Mouse (Mus musculus) adrenal gland, adult 2 months (tissue): ENCODE measurements around the gene Cnppd1. TPM values are rescaled to one million over a fixed set of nuclear protein-coding genes. Genes with fewer than 3 reads are reported as not detected.

Experiments
- DNase-seq: peaks from one replicate; pipeline ENCODE4 v3.0.0; 2021
- polyA plus RNA-seq: library from polyadenylated mRNA; depleted of rRNA; stranded (reverse); fragments of >200 nt; gene quantifications from 2 replicates; pipeline ENCODE4 v1.2.3, GENCODE M21; 2012; rRNA removed
- total RNA-seq, 2 experiments: library from RNA; stranded (reverse); gene quantifications; 2 replicates each; pipeline ENCODE4 v1.2.3; 2021

Cnppd1 gene
- total and polyA plus RNA-seq, 3 experiments: 27.3 to 37.6 (median 33.9) TPM

- DNase-seq: no peak
These were observed 5.1 kb upstream of the Cnppd1 start for GRCm38 (mm10) chr1:75147411-75148135.

DNA sequence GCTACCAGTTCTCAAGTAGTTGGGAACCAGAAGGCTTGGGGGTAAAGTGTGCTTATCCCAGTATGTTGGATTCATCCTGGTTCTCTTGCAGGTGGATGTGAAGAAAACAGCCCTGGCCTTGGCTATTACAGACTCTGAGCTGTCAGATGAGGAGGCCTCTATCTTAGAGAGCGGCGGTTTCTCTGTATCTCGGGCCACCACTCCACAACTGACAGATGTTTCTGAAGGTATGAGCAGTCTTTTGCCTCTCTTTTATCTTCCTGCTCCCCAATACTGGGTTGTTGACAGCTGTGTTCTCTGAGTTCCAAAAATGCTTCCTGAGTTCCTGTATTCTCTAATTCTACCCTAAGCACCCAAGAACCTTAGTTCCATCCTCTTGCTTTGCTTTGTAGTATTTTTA lies 3.1 kb upstream of the Cnppd1 start:
- DNase-seq: no peak

GRCm38 (mm10) chr1:75141486-75142190 lies 873 bp downstream of the Cnppd1 start:
- peak; percentile 86 for DNase-seq

DNA sequence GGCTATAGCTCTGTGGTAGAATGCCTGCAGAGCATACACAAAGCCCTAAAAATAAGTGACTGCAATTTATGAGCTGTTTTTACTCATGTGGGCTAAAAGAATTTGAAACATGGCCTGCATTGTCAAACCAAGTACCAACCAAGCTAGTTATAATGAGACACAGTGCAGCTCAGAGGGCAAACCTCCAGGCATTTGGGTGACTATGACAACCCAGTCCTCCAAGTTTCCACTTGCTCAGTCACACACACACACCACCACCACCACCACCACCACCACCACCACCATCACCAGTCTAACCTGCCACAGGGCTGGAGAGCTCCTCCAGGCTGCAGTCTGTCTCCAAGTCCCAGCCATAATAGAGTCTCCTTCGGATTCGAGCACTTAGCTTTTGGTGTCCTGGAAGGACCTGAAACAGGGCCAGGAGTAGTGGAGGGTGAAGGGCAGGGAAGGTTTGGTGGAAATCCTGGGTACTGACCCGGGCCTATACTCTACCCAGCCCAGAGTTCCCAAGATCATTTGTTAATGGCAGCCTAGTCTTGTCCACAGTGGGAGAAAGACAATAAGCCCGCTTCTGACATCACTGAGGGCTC lies 1.8 kb downstream of the Cnppd1 start:
- DNase-seq: peak; percentile 19

DNA sequence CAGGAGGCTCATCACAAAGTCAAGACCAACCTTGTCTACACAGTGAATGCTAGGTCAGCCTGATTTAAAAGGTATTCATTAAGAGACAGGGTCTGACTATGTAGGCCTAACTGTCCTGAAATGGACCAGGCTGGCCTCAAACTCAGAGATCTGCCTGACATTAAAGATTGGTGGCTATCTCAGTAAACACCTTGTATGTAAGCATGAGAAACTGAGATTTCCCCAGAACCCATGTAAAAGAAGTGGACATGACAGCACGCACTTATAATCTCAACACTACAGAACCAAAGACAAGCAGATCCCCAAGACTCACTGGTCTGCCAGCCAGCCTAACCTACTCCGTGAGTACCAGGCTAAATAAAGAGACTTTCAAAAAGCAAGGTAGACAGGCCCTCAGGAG lies 4.1 kb downstream of the Cnppd1 start:
- DNase-seq: no peak

DNA sequence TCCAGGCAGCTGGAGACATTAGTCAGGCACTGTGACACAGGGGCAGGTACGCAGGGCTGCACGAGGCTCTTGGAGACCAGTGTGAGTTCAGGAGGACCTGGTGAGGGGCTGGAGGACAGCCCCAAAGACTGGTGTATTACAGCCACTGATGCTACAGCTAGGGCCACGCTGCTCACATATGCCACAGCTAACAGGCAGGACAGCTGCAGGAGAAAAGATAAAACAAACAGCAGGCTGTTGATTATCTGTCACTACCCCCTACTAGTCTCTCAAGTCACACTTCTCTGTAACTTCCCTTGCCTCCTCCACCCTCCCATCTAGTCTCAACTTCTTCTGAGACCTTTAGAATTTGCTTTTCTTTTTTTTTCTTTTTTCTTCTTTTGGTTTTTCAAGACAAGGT lies 5.8 kb downstream of the Cnppd1 start:
- DNase-seq: no peak

GRCm38 (mm10) chr1:75136293-75136692 lies 6.2 kb downstream of the Cnppd1 start:
- DNase-seq: no peak

GRCm38 (mm10) chr1:75133421-75134207 lies 8.9 kb downstream of the Cnppd1 start, which contains the start of gene Slc23a3:
Gene Slc23a3, minus strand, starts transcription at chr1:75133890.
- no peak for DNase-seq

GRCm38 (mm10) chr1:75128641-75129040 lies 13.9 kb downstream of the Cnppd1 start:
- no peak for DNase-seq

DNA sequence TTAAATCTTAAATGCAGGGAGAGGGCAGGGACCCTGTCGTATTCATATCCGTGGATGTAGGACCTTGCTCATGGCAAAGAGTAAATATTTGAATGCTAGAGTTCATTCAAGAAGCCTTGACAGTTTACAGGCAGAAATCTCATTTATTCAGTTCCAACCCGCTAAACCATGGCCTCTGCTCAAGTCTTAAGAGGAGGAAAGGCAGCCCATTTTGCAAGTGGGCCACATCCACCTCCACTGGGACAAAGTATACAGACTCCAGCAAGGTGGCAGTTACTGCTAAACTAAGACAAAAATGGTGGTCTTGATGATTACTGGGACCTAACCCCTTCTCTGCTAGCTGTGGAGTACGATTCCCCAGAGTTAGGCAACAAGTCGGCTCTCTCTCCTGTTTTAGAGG lies 17.1 kb downstream of the Cnppd1 start:
- DNase-seq: no peak

DNA sequence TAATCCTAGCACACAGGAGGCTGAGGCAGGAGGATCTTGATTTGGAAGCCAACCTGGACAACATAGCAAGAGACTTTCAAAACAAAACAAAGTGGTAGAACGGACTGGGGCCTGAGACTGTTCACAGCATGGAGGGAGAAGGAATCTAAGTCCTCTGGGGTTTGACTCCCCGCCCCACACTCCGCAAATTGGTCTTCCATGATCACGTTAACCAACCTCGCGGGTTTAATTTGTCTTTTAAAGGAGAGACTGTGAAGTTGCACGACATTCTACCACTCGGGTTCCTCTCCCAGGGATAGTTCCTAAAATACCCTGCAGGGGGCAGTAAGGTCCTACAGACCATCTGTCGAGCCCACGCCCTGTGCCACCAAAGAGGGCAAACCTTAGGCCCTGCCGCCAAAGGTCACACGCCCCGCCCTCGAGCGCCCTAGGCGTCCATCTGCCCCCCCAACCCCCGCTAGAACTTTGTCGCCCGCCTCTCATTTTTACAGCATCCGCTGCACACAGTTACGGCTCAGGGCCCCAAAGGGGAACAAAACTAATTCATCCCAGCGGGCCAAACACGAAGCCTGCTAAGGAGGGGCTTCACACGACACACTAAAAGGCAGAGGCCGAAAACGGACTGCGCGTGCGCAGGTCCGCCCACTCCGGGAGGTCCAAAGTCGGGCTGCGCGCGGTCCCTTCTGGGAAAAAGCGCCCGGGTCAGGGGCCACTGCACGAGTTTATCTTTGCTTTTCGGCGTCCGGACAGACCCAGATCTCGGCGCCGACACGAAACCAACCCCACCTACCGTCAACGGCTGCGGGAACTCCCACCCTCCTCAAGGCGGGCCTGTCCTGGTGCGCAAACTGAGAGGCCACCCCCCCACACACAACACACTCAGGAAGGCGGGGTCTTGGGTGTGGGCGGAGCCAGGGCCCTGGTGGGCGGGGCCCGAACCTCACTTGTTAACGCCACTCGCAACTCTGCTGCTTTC lies 17.9 kb downstream of the Cnppd1 start, which contains the start of gene Nhej1:
Gene Nhej1, minus strand, starts transcription at position 855 of the 976 bp plus-strand sequence.
- DNase-seq: peak; percentile 95

DNA sequence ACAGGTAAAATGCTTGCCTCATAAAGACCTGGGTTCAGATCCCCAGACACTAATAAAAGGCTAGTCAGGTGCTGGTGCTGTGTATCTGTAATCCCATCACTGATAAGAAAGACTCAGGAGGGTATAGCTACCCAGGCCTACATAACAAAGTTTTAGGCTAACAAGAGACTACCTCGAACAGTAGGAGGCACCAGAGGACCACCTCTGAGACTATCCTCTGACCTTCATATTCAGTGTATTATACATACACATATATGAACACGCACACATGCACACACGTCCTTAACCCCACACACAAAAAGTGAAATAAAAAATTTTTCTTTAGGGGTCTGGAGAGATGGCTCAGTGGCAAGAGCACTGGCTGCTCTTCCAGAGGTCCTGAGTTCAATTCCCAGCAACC lies 20.3 kb downstream of the Cnppd1 start:
- DNase-seq: no peak

Other genes with a start within 250 kb of the Cnppd1 start
- 1 to 10 TPM in 1 of 2 experiments, under 1 TPM in 1; 0.52 to 1.8 TPM for gene Cryba2, start 249.6 kb downstream of the Cnppd1 start, total RNA-seq
- gene Cryba2, start 249.6 kb downstream of the Cnppd1 start, polyA plus RNA-seq: 0.55 and 0.85 TPM in 2 replicates
- under 1 TPM in 1 of 2 experiments, not detected in 1; 0.07 TPM for gene Cfap65, start 207.1 kb downstream of the Cnppd1 start, total RNA-seq
- gene Cfap65, start 207.1 kb downstream of the Cnppd1 start, polyA plus RNA-seq: 0.02 and 0.04 TPM in 2 replicates
- under 1 TPM in 1 of 2 experiments, not detected in 1; 0.31 TPM for gene Ihh, start 191.0 kb downstream of the Cnppd1 start, total RNA-seq
- 0.03 and 0.32 TPM in 2 replicates for gene Ihh, start 191.0 kb downstream of the Cnppd1 start, polyA plus RNA-seq
- 1 to 10 TPM; 5.7 to 8.8 TPM for gene Nhej1, start 17.5 kb downstream of the Cnppd1 start, total RNA-seq
- gene Nhej1, start 17.5 kb downstream of the Cnppd1 start, polyA plus RNA-seq: 3.4 and 3.5 TPM in 2 replicates
- under 1 TPM; 0.23 to 0.41 TPM for gene Slc23a3, start 8.8 kb downstream of the Cnppd1 start, total RNA-seq
- 0.36 and 0.46 TPM in 2 replicates for gene Slc23a3, start 8.8 kb downstream of the Cnppd1 start, polyA plus RNA-seq
- 100 to 1,000 TPM in 1 of 2 experiments, 10 to 100 TPM in 1; 80.4 to 101 TPM for gene Retreg2, start 67 bp upstream of the Cnppd1 start, total RNA-seq
- 127 and 143 TPM in 2 replicates for gene Retreg2, start 67 bp upstream of the Cnppd1 start, polyA plus RNA-seq
- gene Zfand2b, start 25.9 kb upstream of the Cnppd1 start, total RNA-seq: 10 to 100 TPM; 33.1 to 36.8 TPM
- gene Zfand2b, start 25.9 kb upstream of the Cnppd1 start, polyA plus RNA-seq: 63.1 and 68.5 TPM in 2 replicates
- 10 to 100 TPM; 24.2 to 31.7 TPM for gene Abcb6, start 37.7 kb upstream of the Cnppd1 start, total RNA-seq
- 23.2 and 23.3 TPM in 2 replicates for gene Abcb6, start 37.7 kb upstream of the Cnppd1 start, polyA plus RNA-seq
- gene Ankzf1, start 49.4 kb upstream of the Cnppd1 start, total RNA-seq: 10 to 100 TPM; 14.1 to 14.4 TPM
- 11.5 and 13.3 TPM in 2 replicates for gene Ankzf1, start 49.4 kb upstream of the Cnppd1 start, polyA plus RNA-seq
- gene Atg9a, start 49.5 kb upstream of the Cnppd1 start, total RNA-seq: 10 to 100 TPM; 41.7 to 44.5 TPM
- gene Atg9a, start 49.5 kb upstream of the Cnppd1 start, polyA plus RNA-seq: 78.5 and 89.9 TPM in 2 replicates
- 10 to 100 TPM; 16.0 to 23.1 TPM for gene Glb1l, start 68.1 kb upstream of the Cnppd1 start, total RNA-seq
- gene Glb1l, start 68.1 kb upstream of the Cnppd1 start, polyA plus RNA-seq: 7.4 and 7.7 TPM in 2 replicates
- gene Stk16, start 68.1 kb upstream of the Cnppd1 start, total RNA-seq: 100 to 1,000 TPM; 106 to 109 TPM
- 228 and 249 TPM in 2 replicates for gene Stk16, start 68.1 kb upstream of the Cnppd1 start, polyA plus RNA-seq
- gene Tuba4a, start 77.2 kb upstream of the Cnppd1 start, total RNA-seq: 10 to 100 TPM; 55.4 to 73.0 TPM
- gene Tuba4a, start 77.2 kb upstream of the Cnppd1 start, polyA plus RNA-seq: 10.8 and 11.2 TPM in 2 replicates
- not detected for gene A630095N17Rik, start 89.4 kb upstream of the Cnppd1 start, total RNA-seq
- not detected in 2 replicates for gene A630095N17Rik, start 89.4 kb upstream of the Cnppd1 start, polyA plus RNA-seq
- gene Dnajb2, start 93.7 kb upstream of the Cnppd1 start, total RNA-seq: 100 to 1,000 TPM in 1 of 2 experiments, 10 to 100 TPM in 1; 89.1 to 111 TPM
- gene Dnajb2, start 93.7 kb upstream of the Cnppd1 start, polyA plus RNA-seq: 52.8 and 58.4 TPM in 2 replicates
- 10 to 100 TPM; 43.6 to 83.6 TPM for gene Ptprn, start 121.8 kb upstream of the Cnppd1 start, total RNA-seq
- gene Ptprn, start 121.8 kb upstream of the Cnppd1 start, polyA plus RNA-seq: 41.5 and 52.0 TPM in 2 replicates
- gene Resp18, start 135.7 kb upstream of the Cnppd1 start, total RNA-seq: 100 to 1,000 TPM; 127 to 192 TPM
- 46.3 and 69.6 TPM in 2 replicates for gene Resp18, start 135.7 kb upstream of the Cnppd1 start, polyA plus RNA-seq
- 100 to 1,000 TPM in 1 of 2 experiments, 10 to 100 TPM in 1; 85.2 to 100 TPM for gene Dnpep, start 175.3 kb upstream of the Cnppd1 start, total RNA-seq
- gene Dnpep, start 175.3 kb upstream of the Cnppd1 start, polyA plus RNA-seq: 149 and 179 TPM in 2 replicates
- 10 to 100 TPM; 16.6 to 31.8 TPM for gene Des, start 217.6 kb upstream of the Cnppd1 start, total RNA-seq
- 17.2 and 18.6 TPM in 2 replicates for gene Des, start 217.6 kb upstream of the Cnppd1 start, polyA plus RNA-seq
- gene Speg, start 232.6 kb upstream of the Cnppd1 start, total RNA-seq: 10 to 100 TPM in 1 of 2 experiments, 1 to 10 TPM in 1; 9.9 to 15.2 TPM
- gene Speg, start 232.6 kb upstream of the Cnppd1 start, polyA plus RNA-seq: 56.5 and 93.7 TPM in 2 replicates